ENCODE assay signal across 8 mouse cellular contexts in genomic region chr9:86742959-86743911, GRCm38 (mm10). TPM values are rescaled to one million over a fixed set of nuclear protein-coding genes. Genes with fewer than 3 reads are reported as not detected.
A peak's percentile ranks its signal among the peaks of the same experiment; 100 is the strongest.
DNase-seq lines count a peak whose midpoint lies in the region; ATAC-seq and TF ChIP-seq lines count a peak whose summit lies in the region.

Prss35 (plus strand) TSS chr9:86743649.

- no peaks in the 10 kb centered on the region for H3K9me3 ChIP-seq in forebrain, embryonic 12.5 days
- H3K9me3 ChIP-seq in intestine, postnatal 0 days (ENCODE audit: control insufficient read depth) = no peaks in the 10 kb centered on the region
- no peaks in the 10 kb centered on the region for H3K9me3 ChIP-seq in midbrain, embryonic 16.5 days (replicated peaks; ENCODE audit: control insufficient read depth, low read length, poor library complexity, severe bottlenecking)

- under 1% methylated on average over 19 of the region's 19 CpGs for whole genome bisulfite sequencing in forebrain, embryonic 12.5 days
- 6% methylated on average over 19 of the region's 19 CpGs for WGBS in intestine, postnatal 0 days
- 1% methylated on average over 19 of the region's 19 CpGs for WGBS in midbrain, embryonic 16.5 days
- 10% methylated on average over 19 of the region's 19 CpGs for WGBS in thymus, adult 2 months

- peak; percentile 4 for DNase-seq in kidney, adult 9 months
- DNase-seq in kidney, adult 18-20 months = no peak
- peak; percentile 56 to 75 for DNase-seq in adrenal gland, adult 18-20 months (ENCODE audit: low spot score in 2 of 2)
- no peak for DNase-seq in thymus, adult 2 months
- no peak for DNase-seq in urinary bladder, postnatal 14 days (ENCODE audit: low spot score)

- H3K27me3 ChIP-seq in forebrain, embryonic 12.5 days = peaks cover 20% of the 10 kb centered on the region; the same call in 1 of the 2 replicates
- peaks cover 5% of the 10 kb centered on the region; the same call in 1 of the 2 replicates for H3K27me3 ChIP-seq in intestine, postnatal 0 days (replicated peaks; ENCODE audit: control insufficient read depth, insufficient read depth, low read length)
- H3K27me3 ChIP-seq in midbrain, embryonic 16.5 days (ENCODE audit: control insufficient read depth, insufficient read depth, low read depth, low read length) = no peaks in the 10 kb centered on the region; the same call in none of the 2 replicates
- H3K27me3 ChIP-seq in thymus, adult 2 months (ENCODE audit: control insufficient read depth, insufficient read depth, low read length) = no peaks in the 10 kb centered on the region

- peak within 1 kb of the TSS; percentile 39 for H3K9ac ChIP-seq in forebrain, embryonic 12.5 days
- H3K9ac ChIP-seq in intestine, postnatal 0 days (ENCODE audit: low read depth, low read length) = no peak within 1 kb of the TSS
- H3K9ac ChIP-seq in midbrain, embryonic 16.5 days (ENCODE audit: low read depth, low read length) = peak within 1 kb of the TSS; percentile 67

- peaks cover 12% of the 10 kb centered on the region; the same call in 1 of the 2 replicates for H3K4me1 ChIP-seq in forebrain, embryonic 12.5 days
- H3K4me1 ChIP-seq in intestine, postnatal 0 days (replicated peaks; ENCODE audit: control insufficient read depth, insufficient read depth, low read length) = no peaks in the 10 kb centered on the region
- H3K4me1 ChIP-seq in midbrain, embryonic 16.5 days (ENCODE audit: control insufficient read depth, insufficient read depth, low read length) = peaks cover 10% of the 10 kb centered on the region
- no peaks in the 10 kb centered on the region for H3K4me1 ChIP-seq in thymus, adult 2 months (replicated peaks; ENCODE audit: control insufficient read depth, insufficient read depth, low read length)

- TF ChIP-seq POLR2A in thymus, adult 2 months (IDR thresholded peaks at IDR 0.05; ENCODE audit: control insufficient read depth, extremely low read depth, insufficient read depth, low read length, poor library complexity) = no peak

- H3K4me3 ChIP-seq in forebrain, embryonic 12.5 days (replicated peaks) = peak within 1 kb of the TSS; percentile 29
- peak within 1 kb of the TSS; percentile 22 for H3K4me3 ChIP-seq in intestine, postnatal 0 days (ENCODE audit: low read depth, low read length)
- peak within 1 kb of the TSS; percentile 41 for H3K4me3 ChIP-seq in midbrain, embryonic 16.5 days (ENCODE audit: low read depth, low read length)
- H3K4me3 ChIP-seq in thymus, adult 2 months (ENCODE audit: control insufficient read depth, insufficient read depth, low read length) = no peak within 1 kb of the TSS

- ATAC-seq in forebrain, embryonic 12.5 days (ENCODE audit: low FRiP score) = peak; percentile 83
- no peak for ATAC-seq in intestine, postnatal 0 days
- peak; percentile 88 for ATAC-seq in midbrain, embryonic 16.5 days

- no peak within 1 kb of the TSS for H3K27ac ChIP-seq in forebrain, embryonic 12.5 days
- H3K27ac ChIP-seq in intestine, postnatal 0 days (ENCODE audit: low read depth, low read length) = no peak within 1 kb of the TSS
- H3K27ac ChIP-seq in midbrain, embryonic 16.5 days (ENCODE audit: low read length) = no peak within 1 kb of the TSS
- H3K27ac ChIP-seq in thymus, adult 2 months (ENCODE audit: control insufficient read depth, insufficient read depth, low read length) = no peak within 1 kb of the TSS

- peak; percentile 46 for TF ChIP-seq CTCF in intestine, postnatal 0 days (IDR thresholded peaks at IDR 0.05; ENCODE audit: low read depth)
- TF ChIP-seq CTCF in thymus, adult 2 months (IDR thresholded peaks at IDR 0.05; ENCODE audit: borderline replicate concordance, control insufficient read depth, extremely low read depth, insufficient read depth, low read length, poor library complexity) = no peak

- no peaks in the 10 kb centered on the region for H3K36me3 ChIP-seq in forebrain, embryonic 12.5 days (replicated peaks)
- no peaks in the 10 kb centered on the region for H3K36me3 ChIP-seq in intestine, postnatal 0 days (ENCODE audit: control insufficient read depth, insufficient read depth)
- no peaks in the 10 kb centered on the region for H3K36me3 ChIP-seq in midbrain, embryonic 16.5 days (ENCODE audit: control insufficient read depth, insufficient read depth, low read length)
- H3K36me3 ChIP-seq in thymus, adult 2 months (ENCODE audit: control insufficient read depth, insufficient read depth, low read length) = no peaks in the 10 kb centered on the region

- peak within 1 kb of the TSS; percentile 66 for H3K4me2 ChIP-seq in forebrain, embryonic 12.5 days
- peak within 1 kb of the TSS; percentile 58 for H3K4me2 ChIP-seq in intestine, postnatal 0 days (replicated peaks; ENCODE audit: low read depth)
- H3K4me2 ChIP-seq in midbrain, embryonic 16.5 days (ENCODE audit: low read length) = peak within 1 kb of the TSS; percentile 75

RNA-seq across cellular contexts. Expression of gene Prss35, which starts in this region (rescaled TPM):
- total RNA-seq in adrenal gland, adult 18-20 months (2021) = 100 to 1,000 TPM; 136 to 445 TPM
- 1.7 and 1.8 TPM in 2 replicates for polyA plus RNA-seq in forebrain, embryonic 12.5 days (2016; fragmentation: Nextera tagmentation; extraction: Ambion mirVana)
- polyA plus RNA-seq in intestine, postnatal 0 days (2015; fragmentation: Nextera tagmentation; extraction: Ambion mirVana) = 4.8 TPM in 2 replicates
- 4.2 and 5.3 TPM in 2 replicates for polyA plus RNA-seq in midbrain, embryonic 16.5 days (2015; fragmentation: Nextera tagmentation; extraction: Ambion mirVana)
- 0.08 and 0.16 TPM in 2 replicates for polyA plus RNA-seq in thymus, adult 2 months (2012; rRNA removed)

Comparison
In these comparisons a context has a peak if more than half of its experiments do, and no peak if none do; other contexts are left out.
1. DNase-seq: peak in kidney, adult 9 months (single experiment) and adrenal gland, adult 18-20 months (2 of 2); none in kidney, adult 18-20 months (single experiment), thymus, adult 2 months (single experiment) and urinary bladder, postnatal 14 days (single experiment).
2. Peak in every context shown above with its lines, with median percentiles within 50 percentile points of each other: H3K4me2 ChIP-seq.